Mouse (Mus musculus): ENCODE measurements around the gene Efcc1. TPM values are rescaled to one million over a fixed set of nuclear protein-coding genes. Genes with fewer than 3 reads are reported as not detected.

Gene Efcc1
- total RNA-seq, 1 experiment, result not detected

GRCm38 (mm10) chr6:87784033-87784432 is 53.4 kb downstream of the Efcc1 start:
- Histone ChIP-seq H3K36me3 (ENCODE audit: control insufficient read depth, insufficient read depth, low read length, poor library complexity, severe bottlenecking) (no peaks in the 10 kb centered on the region), H3K27ac (ENCODE audit: insufficient read depth, low read depth, low read length, poor library complexity, severe bottlenecking) (no peak overlapping the region), H3K4me3 (ENCODE audit: insufficient read depth in 1 of 2, low read depth in 1 of 2, low read length in 2 of 2, poor library complexity in 1 of 2, severe bottlenecking in 1 of 2) (no peak overlapping the region), H3K4me1 (ENCODE audit: control insufficient read depth in 2 of 2, insufficient read depth in 2 of 2, low read length in 2 of 2, poor library complexity in 1 of 2) (no peaks in the 10 kb centered on the region; a peak in 2 of 4 replicates), H3K9ac (ENCODE audit: insufficient read depth, low read depth, low read length, poor library complexity, severe bottlenecking) (no peak overlapping the region), H3K9me3 (ENCODE audit: control insufficient read depth, insufficient read depth, low read depth, low read length) (no peaks in the 10 kb centered on the region)
- DNase-seq (ENCODE audit: low read depth, low spot score), result no peak
- in situ Hi-C loops (cut with MboI; ENCODE audit: low sequenced_read_pairs in 2 of 2, unreplicated experiment in 2 of 2), result no loop called here
- TF ChIP-seq MAFK (IDR thresholded peaks at IDR 0.05; ENCODE audit: insufficient read depth, low read depth, low read length) (no peak), ZNF384 (IDR thresholded peaks at IDR 0.05; ENCODE audit: low read depth, low read length) (no peak), CHD2 (IDR thresholded peaks at IDR 0.05; ENCODE audit: low read depth, low read length) (no peak), HCFC1 (IDR thresholded peaks at IDR 0.05; ENCODE audit: borderline replicate concordance, insufficient read depth, low read length) (no peak), ZC3H11A (IDR thresholded peaks at IDR 0.05; ENCODE audit: borderline replicate concordance, low read depth, low read length) (no peak)

- peaks cover 0 to 6% of the 10 kb centered on the region in 2 experiments; a peak in 3 of 4 replicates for H3K4me1 ChIP-seq (ENCODE audit: control insufficient read depth in 2 of 2, insufficient read depth in 2 of 2, low read length in 2 of 2, poor library complexity in 1 of 2)
- H3K27ac ChIP-seq (ENCODE audit: insufficient read depth, low read depth, low read length, poor library complexity, severe bottlenecking), result no peak overlapping the region
- DNase-seq (ENCODE audit: low read depth, low spot score), result no peak
- no peak overlapping the region for H3K4me3 ChIP-seq (ENCODE audit: insufficient read depth in 1 of 2, low read depth in 1 of 2, low read length in 2 of 2, poor library complexity in 1 of 2, severe bottlenecking in 1 of 2)
- no peaks in the 10 kb centered on the region for H3K9me3 ChIP-seq (ENCODE audit: control insufficient read depth, insufficient read depth, low read depth, low read length)
- in situ Hi-C loops (cut with MboI; ENCODE audit: low sequenced_read_pairs in 2 of 2, unreplicated experiment in 2 of 2), result no loop called here
- TF ChIP-seq ZC3H11A (IDR thresholded peaks at IDR 0.05; ENCODE audit: borderline replicate concordance, low read depth, low read length) (no peak), ZNF384 (IDR thresholded peaks at IDR 0.05; ENCODE audit: low read depth, low read length) (no peak), HCFC1 (IDR thresholded peaks at IDR 0.05; ENCODE audit: borderline replicate concordance, insufficient read depth, low read length) (no peak), MAFK (IDR thresholded peaks at IDR 0.05; ENCODE audit: insufficient read depth, low read depth, low read length) (no peak), CHD2 (IDR thresholded peaks at IDR 0.05; ENCODE audit: low read depth, low read length) (no peak)
- no peak overlapping the region for H3K9ac ChIP-seq (ENCODE audit: insufficient read depth, low read depth, low read length, poor library complexity, severe bottlenecking)
- H3K36me3 ChIP-seq (ENCODE audit: control insufficient read depth, insufficient read depth, low read length, poor library complexity, severe bottlenecking), result no peaks in the 10 kb centered on the region
These were observed 56.0 kb downstream of the Efcc1 start for GRCm38 (mm10) chr6:87786621-87787020.

GRCm38 (mm10) chr6:87787108-87787890 is 56.6 kb downstream of the Efcc1 start:
- H3K4me1 ChIP-seq (ENCODE audit: control insufficient read depth in 2 of 2, insufficient read depth in 2 of 2, low read length in 2 of 2, poor library complexity in 1 of 2), result peaks cover 0 to 6% of the 10 kb centered on the region in 2 experiments; a peak in 3 of 4 replicates

GRCm38 (mm10) chr6:87788266-87788895 is 57.7 kb downstream of the Efcc1 start:
- Histone ChIP-seq H3K4me1 (ENCODE audit: control insufficient read depth in 2 of 2, insufficient read depth in 2 of 2, low read length in 2 of 2, poor library complexity in 1 of 2) (peaks cover 0 to 6% of the 10 kb centered on the region in 2 experiments; a peak in 3 of 4 replicates), H3K9ac (ENCODE audit: insufficient read depth, low read depth, low read length, poor library complexity, severe bottlenecking) (no peak overlapping the region), H3K27ac (ENCODE audit: insufficient read depth, low read depth, low read length, poor library complexity, severe bottlenecking) (no peak overlapping the region), H3K4me3 (ENCODE audit: insufficient read depth in 1 of 2, low read depth in 1 of 2, low read length in 2 of 2, poor library complexity in 1 of 2, severe bottlenecking in 1 of 2) (no peak overlapping the region), H3K9me3 (ENCODE audit: control insufficient read depth, insufficient read depth, low read depth, low read length) (no peaks in the 10 kb centered on the region), H3K36me3 (ENCODE audit: control insufficient read depth, insufficient read depth, low read length, poor library complexity, severe bottlenecking) (no peaks in the 10 kb centered on the region; the same call in 1 of the 2 replicates)
- DNase-seq (ENCODE audit: low read depth, low spot score), result no peak
- no peak for TF ChIP-seq CHD2 (IDR thresholded peaks at IDR 0.05; ENCODE audit: low read depth, low read length)
- no peak for TF ChIP-seq MAFK (IDR thresholded peaks at IDR 0.05; ENCODE audit: insufficient read depth, low read depth, low read length)
- TF ChIP-seq HCFC1 (IDR thresholded peaks at IDR 0.05; ENCODE audit: borderline replicate concordance, insufficient read depth, low read length), result no peak
- no peak for TF ChIP-seq ZNF384 (IDR thresholded peaks at IDR 0.05; ENCODE audit: low read depth, low read length)
- no peak for TF ChIP-seq ZC3H11A (IDR thresholded peaks at IDR 0.05; ENCODE audit: borderline replicate concordance, low read depth, low read length)
- in situ Hi-C loops (cut with MboI; ENCODE audit: low sequenced_read_pairs in 2 of 2, unreplicated experiment in 2 of 2), result no loop called here

More at GRCm38 (mm10) chr6:87787108-87787890, 56.6 kb downstream of the Efcc1 start:
- in situ Hi-C loops (cut with MboI; ENCODE audit: low sequenced_read_pairs in 2 of 2, unreplicated experiment in 2 of 2), result no loop called here
- DNase-seq (ENCODE audit: low read depth, low spot score), result no peak
- no peak overlapping the region for H3K27ac ChIP-seq (ENCODE audit: insufficient read depth, low read depth, low read length, poor library complexity, severe bottlenecking)
- TF ChIP-seq CHD2 (IDR thresholded peaks at IDR 0.05; ENCODE audit: low read depth, low read length) (no peak), HCFC1 (IDR thresholded peaks at IDR 0.05; ENCODE audit: borderline replicate concordance, insufficient read depth, low read length) (no peak), MAFK (IDR thresholded peaks at IDR 0.05; ENCODE audit: insufficient read depth, low read depth, low read length) (no peak), ZC3H11A (IDR thresholded peaks at IDR 0.05; ENCODE audit: borderline replicate concordance, low read depth, low read length) (no peak), ZNF384 (IDR thresholded peaks at IDR 0.05; ENCODE audit: low read depth, low read length) (no peak)
- H3K9me3 ChIP-seq (ENCODE audit: control insufficient read depth, insufficient read depth, low read depth, low read length), result no peaks in the 10 kb centered on the region
- H3K4me3 ChIP-seq (ENCODE audit: insufficient read depth in 1 of 2, low read depth in 1 of 2, low read length in 2 of 2, poor library complexity in 1 of 2, severe bottlenecking in 1 of 2), result no peak overlapping the region
- no peak overlapping the region for H3K9ac ChIP-seq (ENCODE audit: insufficient read depth, low read depth, low read length, poor library complexity, severe bottlenecking)
- no peaks in the 10 kb centered on the region; the same call in 1 of the 2 replicates for H3K36me3 ChIP-seq (ENCODE audit: control insufficient read depth, insufficient read depth, low read length, poor library complexity, severe bottlenecking)
